In genomic region chr2:166646434-166647088, GRCm38 (mm10) we compare ENCODE assay signal across 11 mouse cellular contexts.
DNase-seq lines count a peak whose midpoint lies in the region; ATAC-seq and TF ChIP-seq lines count a peak whose summit lies in the region.
"Had no signal": no experiment of that assay in that cellular context is flagged by ENCODE, and none has a peak within 500 bp of the region (broad histone marks: within the 10 kb centered on the region; RNA-seq: fewer than 3 reads in every experiment).

No protein-coding gene starts in this region.

- H3K4me3 ChIP-seq in forebrain, embryonic 13.5 days: no peak overlapping the region
- no peak overlapping the region for H3K4me3 ChIP-seq in forebrain, embryonic 11.5 days (ENCODE audit: low read depth, low read length)
- no peak overlapping the region for H3K4me3 ChIP-seq in lung, embryonic 14.5 days (ENCODE audit: low read depth, low read length)
- no peak overlapping the region for H3K4me3 ChIP-seq in embryonic facial prominence, embryonic 12.5 days
- H3K4me3 ChIP-seq in limb, embryonic 15.5 days: no peak overlapping the region
- H3K4me3 ChIP-seq in kidney, embryonic 14.5 days (ENCODE audit: low read length): no peak overlapping the region
- H3K4me3 ChIP-seq: kidney, embryonic 15.5 days; liver, embryonic 12.5 days had no signal

- no peaks in the 10 kb centered on the region for H3K27me3 ChIP-seq in forebrain, embryonic 13.5 days
- H3K27me3 ChIP-seq in forebrain, embryonic 11.5 days (ENCODE audit: control insufficient read depth, insufficient read depth, low read length): no peaks in the 10 kb centered on the region
- no peaks in the 10 kb centered on the region for H3K27me3 ChIP-seq in lung, embryonic 14.5 days (ENCODE audit: insufficient read depth, low read length)
- no peaks in the 10 kb centered on the region for H3K27me3 ChIP-seq in embryonic facial prominence, embryonic 12.5 days
- no peaks in the 10 kb centered on the region for H3K27me3 ChIP-seq in limb, embryonic 15.5 days
- no peaks in the 10 kb centered on the region for H3K27me3 ChIP-seq in kidney, embryonic 14.5 days (ENCODE audit: control insufficient read depth, insufficient read depth, low read length)
- H3K27me3 ChIP-seq: kidney, embryonic 15.5 days; liver, embryonic 12.5 days had no signal

- H3K9me3 ChIP-seq in forebrain, embryonic 13.5 days (replicated peaks): no peaks in the 10 kb centered on the region
- H3K9me3 ChIP-seq in forebrain, embryonic 11.5 days (ENCODE audit: control insufficient read depth, low read length): no peaks in the 10 kb centered on the region
- no peaks in the 10 kb centered on the region for H3K9me3 ChIP-seq in lung, embryonic 14.5 days (ENCODE audit: low read depth, low read length)
- H3K9me3 ChIP-seq in embryonic facial prominence, embryonic 12.5 days: no peaks in the 10 kb centered on the region
- H3K9me3 ChIP-seq in limb, embryonic 15.5 days: no peaks in the 10 kb centered on the region
- no peaks in the 10 kb centered on the region for H3K9me3 ChIP-seq in kidney, embryonic 14.5 days (ENCODE audit: control insufficient read depth, low read length)
- H3K9me3 ChIP-seq: kidney, embryonic 15.5 days; liver, embryonic 12.5 days had no signal

- no peak overlapping the region; the same call in 1 of the 2 replicates for H3K9ac ChIP-seq in forebrain, embryonic 13.5 days
- no peak overlapping the region for H3K9ac ChIP-seq in forebrain, embryonic 11.5 days (ENCODE audit: low read length)
- H3K9ac ChIP-seq in lung, embryonic 14.5 days: no peak overlapping the region
- no peak overlapping the region for H3K9ac ChIP-seq in embryonic facial prominence, embryonic 12.5 days
- H3K9ac ChIP-seq in limb, embryonic 15.5 days: no peak overlapping the region
- no peak overlapping the region for H3K9ac ChIP-seq in kidney, embryonic 14.5 days (ENCODE audit: low read depth, low read length)
- H3K9ac ChIP-seq: kidney, embryonic 15.5 days; liver, embryonic 12.5 days had no signal

- ATAC-seq in forebrain, embryonic 13.5 days: no peak
- ATAC-seq in forebrain, embryonic 11.5 days (replicated peaks; ENCODE audit: low FRiP score): no peak
- no peak for ATAC-seq in lung, embryonic 14.5 days (ENCODE audit: insufficient read depth)
- no peak for ATAC-seq in embryonic facial prominence, embryonic 12.5 days (ENCODE audit: insufficient number of reproducible peaks, insufficient read depth, low FRiP score, low TSS enrichment)
- ATAC-seq in limb, embryonic 15.5 days (ENCODE audit: insufficient number of reproducible peaks, low FRiP score, low TSS enrichment, low read depth): no peak
- no peak for ATAC-seq in kidney, embryonic 14.5 days (ENCODE audit: low FRiP score, low TSS enrichment)
- ATAC-seq: liver, embryonic 12.5 days had no signal

- WGBS in forebrain, embryonic 13.5 days: 73% methylated on average over 12 of the region's 12 CpGs
- WGBS in forebrain, embryonic 11.5 days: 78% methylated on average over 12 of the region's 12 CpGs
- WGBS in lung, embryonic 14.5 days: 60% methylated on average over 12 of the region's 12 CpGs
- 66% methylated on average over 12 of the region's 12 CpGs for WGBS in embryonic facial prominence, embryonic 12.5 days
- 68% methylated on average over 12 of the region's 12 CpGs for WGBS in limb, embryonic 15.5 days
- WGBS in kidney, embryonic 14.5 days: 80% methylated on average over 12 of the region's 12 CpGs

- no peak overlapping the region for H3K4me2 ChIP-seq in forebrain, embryonic 13.5 days
- H3K4me2 ChIP-seq in forebrain, embryonic 11.5 days (ENCODE audit: low read depth, low read length, severe bottlenecking): no peak overlapping the region
- H3K4me2 ChIP-seq in lung, embryonic 14.5 days: no peak overlapping the region
- no peak overlapping the region for H3K4me2 ChIP-seq in embryonic facial prominence, embryonic 12.5 days (replicated peaks)
- no peak overlapping the region for H3K4me2 ChIP-seq in limb, embryonic 15.5 days
- H3K4me2 ChIP-seq in kidney, embryonic 14.5 days (replicated peaks; ENCODE audit: low read depth, low read length): no peak overlapping the region
- H3K4me2 ChIP-seq: kidney, embryonic 15.5 days; liver, embryonic 12.5 days had no signal

- no peak for DNase-seq in forebrain, embryonic 11.5 days (ENCODE audit: low spot score)
- no peak for DNase-seq in lung, embryonic 14.5 days
- DNase-seq in lung, postnatal 14 days: no peak
- no peak for DNase-seq in embryo, embryonic 9.5 days (ENCODE audit: extremely low spot score)
- DNase-seq: cerebellum, adult 18-20 months had no signal

- peak overlapping the region; percentile 35 for H3K27ac ChIP-seq in forebrain, embryonic 13.5 days
- no peak overlapping the region for H3K27ac ChIP-seq in forebrain, embryonic 11.5 days (ENCODE audit: low read depth, low read length)
- 0 out of 2 replicates have a peak overlapping the region, but pooled peaks have one; percentile 24 for H3K27ac ChIP-seq in lung, embryonic 14.5 days (ENCODE audit: low read depth)
- 0 out of 2 replicates have a peak overlapping the region, but pooled peaks have one; percentile 0 for H3K27ac ChIP-seq in embryonic facial prominence, embryonic 12.5 days
- peak overlapping the region; percentile 47; the same call in 1 of the 2 replicates for H3K27ac ChIP-seq in limb, embryonic 15.5 days
- H3K27ac ChIP-seq in kidney, embryonic 14.5 days (ENCODE audit: low read depth, low read length): no peak overlapping the region
- H3K27ac ChIP-seq: kidney, embryonic 15.5 days; liver, embryonic 12.5 days had no signal

- H3K4me1 ChIP-seq in forebrain, embryonic 13.5 days: peaks cover 19% of the 10 kb centered on the region
- H3K4me1 ChIP-seq in forebrain, embryonic 11.5 days (replicated peaks; ENCODE audit: control insufficient read depth, insufficient read depth, low read length): no peaks in the 10 kb centered on the region
- no peaks in the 10 kb centered on the region for H3K4me1 ChIP-seq in lung, embryonic 14.5 days (ENCODE audit: insufficient read depth)
- no peaks in the 10 kb centered on the region for H3K4me1 ChIP-seq in embryonic facial prominence, embryonic 12.5 days
- peaks cover 16% of the 10 kb centered on the region for H3K4me1 ChIP-seq in limb, embryonic 15.5 days
- H3K4me1 ChIP-seq in kidney, embryonic 14.5 days (ENCODE audit: control insufficient read depth, insufficient read depth, low read length): no peaks in the 10 kb centered on the region

- H3K36me3 ChIP-seq in forebrain, embryonic 13.5 days (ENCODE audit: poor library complexity, severe bottlenecking): peaks cover 17% of the 10 kb centered on the region; the same call in 1 of the 2 replicates
- H3K36me3 ChIP-seq in forebrain, embryonic 11.5 days (ENCODE audit: control insufficient read depth, insufficient read depth, low read length): no peaks in the 10 kb centered on the region
- H3K36me3 ChIP-seq in lung, embryonic 14.5 days (ENCODE audit: insufficient read depth): no peaks in the 10 kb centered on the region
- peaks cover 19% of the 10 kb centered on the region for H3K36me3 ChIP-seq in embryonic facial prominence, embryonic 12.5 days
- H3K36me3 ChIP-seq in limb, embryonic 15.5 days: no peaks in the 10 kb centered on the region
- H3K36me3 ChIP-seq in kidney, embryonic 14.5 days (ENCODE audit: control insufficient read depth, insufficient read depth, low read length): 0 out of 2 replicates have a peak, but pooled peaks cover 5% of the 10 kb centered on the region
- H3K36me3 ChIP-seq: kidney, embryonic 15.5 days had no signal

- TF ChIP-seq CTCF in lung, embryonic 14.5 days (IDR thresholded peaks at IDR 0.05; ENCODE audit: low read depth): no peak

Comparison
In these comparisons a context has a peak if more than half of its experiments do, and no peak if none do; other contexts are left out.
1. H3K27ac ChIP-seq: peak in forebrain, embryonic 13.5 days (single experiment), lung, embryonic 14.5 days (single experiment), embryonic facial prominence, embryonic 12.5 days (single experiment) and limb, embryonic 15.5 days (single experiment); none in forebrain, embryonic 11.5 days (single experiment) and kidney, embryonic 14.5 days (single experiment).